Mouse (Mus musculus): ENCODE results near the gene Casc1. TPM values are rescaled to one million over a fixed set of nuclear protein-coding genes. Genes with fewer than 3 reads are reported as not detected.
"Not testable (repeated sequence)": the region's sequence is repeated elsewhere in the genome, so short reads cannot be mapped to it uniquely, and the experiment has no call there.

The Casc1 gene
- polyA plus RNA-seq, 1 experiment from 2014 or later: 2.3 TPM

DNA sequence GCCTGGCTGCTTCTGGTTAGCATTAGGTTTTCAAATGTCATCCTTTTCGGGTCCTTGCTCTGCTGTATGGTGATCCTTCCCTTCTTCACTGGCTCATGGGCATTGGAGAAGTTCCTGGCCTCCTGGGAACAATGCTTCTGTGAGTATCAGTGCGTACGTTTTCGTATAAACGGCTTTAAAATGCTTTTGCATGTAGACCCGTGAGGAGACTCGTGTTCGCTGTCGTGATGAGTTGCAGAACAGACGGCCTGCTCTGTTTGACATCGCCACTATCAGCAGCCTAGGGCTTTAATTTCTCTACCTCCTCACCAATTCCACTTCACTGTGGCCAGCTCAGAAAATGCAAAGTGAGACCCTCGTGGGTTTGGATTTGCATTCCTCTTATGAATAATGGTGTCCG, 71.6 kb downstream of the Casc1 start:
- H3K9me3 ChIP-seq (ENCODE audit: low read length): no peaks in the 10 kb centered on the region
- H3K27me3 ChIP-seq (replicated peaks; ENCODE audit: insufficient read depth, low read length): no peaks in the 10 kb centered on the region
- H3K27ac ChIP-seq (ENCODE audit: low read length): no peak overlapping the region
- DNase-seq (ENCODE audit: low spot score): no peak
- H3K4me1 ChIP-seq (ENCODE audit: insufficient read depth, low read depth, low read length): no peaks in the 10 kb centered on the region
- 76% methylated on average over 13 of the region's 13 CpGs for WGBS
- no peak overlapping the region for H3K4me3 ChIP-seq (ENCODE audit: low read depth, low read length)
- H3K36me3 ChIP-seq (ENCODE audit: insufficient read depth, low read length): no peaks in the 10 kb centered on the region
- H3K9ac ChIP-seq (replicated peaks; ENCODE audit: low read depth): no peak overlapping the region
- no peak for ATAC-seq
- no peak overlapping the region for H3K4me2 ChIP-seq (replicated peaks; ENCODE audit: low read depth, low read length)
- TF ChIP-seq CTCF (IDR thresholded peaks at IDR 0.05): no peak
- TF ChIP-seq EP300 (IDR thresholded peaks at IDR 0.05): no peak

DNA sequence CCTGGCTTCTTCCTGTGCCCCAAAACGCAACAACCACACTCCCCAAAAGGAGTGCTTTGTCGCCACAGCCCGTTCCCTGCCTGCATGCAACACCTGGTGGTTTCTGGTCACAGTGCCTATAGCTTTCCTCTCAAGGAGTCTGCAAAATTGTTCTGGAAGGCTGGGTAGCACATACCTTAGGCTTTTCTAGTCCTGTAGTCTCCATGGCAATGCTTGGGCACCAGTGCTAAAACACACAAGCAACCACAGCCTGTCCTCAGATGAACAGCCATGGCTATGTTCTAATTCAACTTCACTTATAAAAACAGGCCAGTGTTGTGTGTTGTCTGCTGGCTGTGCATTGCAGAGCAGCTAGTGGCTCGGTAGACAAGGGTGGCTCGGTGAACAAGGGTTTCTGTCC, 74.0 kb downstream of the Casc1 start:
- ATAC-seq (no peak), DNase-seq (ENCODE audit: low spot score) (no peak)
- no peak overlapping the region for H3K4me3 ChIP-seq (ENCODE audit: low read depth, low read length)
- 73% methylated on average over 5 of the region's 5 CpGs for WGBS
- H3K27ac ChIP-seq (ENCODE audit: low read length): no peak overlapping the region
- no peaks in the 10 kb centered on the region for H3K9me3 ChIP-seq (ENCODE audit: low read length)
- no peak overlapping the region for H3K9ac ChIP-seq (replicated peaks; ENCODE audit: low read depth)
- TF ChIP-seq CTCF (IDR thresholded peaks at IDR 0.05): no peak
- no peak for TF ChIP-seq EP300 (IDR thresholded peaks at IDR 0.05)
- no peaks in the 10 kb centered on the region for H3K27me3 ChIP-seq (replicated peaks; ENCODE audit: insufficient read depth, low read length)
- no peaks in the 10 kb centered on the region for H3K36me3 ChIP-seq (ENCODE audit: insufficient read depth, low read length)
- no peak overlapping the region for H3K4me2 ChIP-seq (replicated peaks; ENCODE audit: low read depth, low read length)
- no peaks in the 10 kb centered on the region for H3K4me1 ChIP-seq (ENCODE audit: insufficient read depth, low read depth, low read length)

- no peak overlapping the region for H3K4me2 ChIP-seq (replicated peaks; ENCODE audit: low read depth, low read length)
- DNase-seq (ENCODE audit: low spot score) (peak; percentile 22), ATAC-seq (peak; percentile 50)
- TF ChIP-seq EP300 (IDR thresholded peaks at IDR 0.05) (no peak), CTCF (IDR thresholded peaks at IDR 0.05) (peak; percentile 9; the same call in 1 of the 2 replicates)
- WGBS: 46% methylated on average over 9 of the region's 9 CpGs
- H3K9me3 ChIP-seq (ENCODE audit: low read length): no peaks in the 10 kb centered on the region
- no peak overlapping the region for H3K9ac ChIP-seq (replicated peaks; ENCODE audit: low read depth)
- H3K27me3 ChIP-seq (replicated peaks; ENCODE audit: insufficient read depth, low read length): no peaks in the 10 kb centered on the region
- H3K4me3 ChIP-seq (ENCODE audit: low read depth, low read length): no peak overlapping the region
- no peaks in the 10 kb centered on the region for H3K36me3 ChIP-seq (ENCODE audit: insufficient read depth, low read length)
- H3K4me1 ChIP-seq (ENCODE audit: insufficient read depth, low read depth, low read length): no peaks in the 10 kb centered on the region
- no peak overlapping the region for H3K27ac ChIP-seq (ENCODE audit: low read length)
Measured at GRCm38 (mm10) chr6:145135804-145136203, 75.0 kb downstream of the Casc1 start.

- no peak overlapping the region for H3K4me3 ChIP-seq (ENCODE audit: low read depth, low read length)
- H3K27me3 ChIP-seq (replicated peaks; ENCODE audit: insufficient read depth, low read length): no peaks in the 10 kb centered on the region
- no peak overlapping the region for H3K9ac ChIP-seq (replicated peaks; ENCODE audit: low read depth)
- no peak overlapping the region for H3K4me2 ChIP-seq (replicated peaks; ENCODE audit: low read depth, low read length)
- no peak for TF ChIP-seq EP300 (IDR thresholded peaks at IDR 0.05)
- no peak for TF ChIP-seq CTCF (IDR thresholded peaks at IDR 0.05)
- no peak for DNase-seq (ENCODE audit: low spot score)
- no peaks in the 10 kb centered on the region for H3K9me3 ChIP-seq (ENCODE audit: low read length)
- 68% methylated on average over 3 of the region's 3 CpGs for WGBS
- no peak for ATAC-seq
- H3K4me1 ChIP-seq (ENCODE audit: insufficient read depth, low read depth, low read length): no peaks in the 10 kb centered on the region
- H3K36me3 ChIP-seq (ENCODE audit: insufficient read depth, low read length): no peaks in the 10 kb centered on the region
- H3K27ac ChIP-seq (ENCODE audit: low read length): no peak overlapping the region
Measured at GRCm38 (mm10) chr6:145135295-145135694, 75.5 kb downstream of the Casc1 start.

GRCm38 (mm10) chr6:145132969-145133368, 77.8 kb downstream of the Casc1 start:
- H3K4me2 ChIP-seq (replicated peaks; ENCODE audit: low read depth, low read length); H3K9me3 ChIP-seq (ENCODE audit: low read length); H3K36me3 ChIP-seq (ENCODE audit: insufficient read depth, low read length); H3K9ac ChIP-seq (replicated peaks; ENCODE audit: low read depth); H3K27me3 ChIP-seq (replicated peaks; ENCODE audit: insufficient read depth, low read length); H3K27ac ChIP-seq (ENCODE audit: low read length); ATAC-seq; H3K4me1 ChIP-seq (ENCODE audit: insufficient read depth, low read depth, low read length); DNase-seq (ENCODE audit: low spot score); H3K4me3 ChIP-seq (ENCODE audit: low read depth, low read length): not testable (repeated sequence)
- 75% methylated on average over 5 of the region's 5 CpGs for WGBS

DNA sequence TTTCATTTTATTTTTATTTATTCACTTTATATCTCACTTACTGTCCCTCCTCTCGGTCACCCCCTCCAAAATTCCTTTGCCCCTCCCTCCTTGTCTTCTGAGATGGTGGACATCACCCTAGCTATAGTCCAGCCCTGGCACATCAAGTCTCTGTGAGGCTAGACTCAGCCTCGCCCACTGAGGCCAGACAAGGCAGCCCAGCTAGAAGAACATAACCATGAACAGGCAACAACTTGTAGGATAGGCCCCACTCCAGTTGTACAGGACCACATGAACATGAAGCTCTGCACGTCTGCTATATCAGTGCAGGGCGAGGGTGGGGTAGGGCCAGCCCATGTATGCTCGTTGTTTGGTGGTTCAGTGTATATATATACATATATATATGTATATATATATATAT, 78.8 kb downstream of the Casc1 start:
- ATAC-seq: no peak
- Histone ChIP-seq H3K4me2 (replicated peaks; ENCODE audit: low read depth, low read length) (no peak overlapping the region), H3K27ac (ENCODE audit: low read length) (no peak overlapping the region), H3K4me3 (ENCODE audit: low read depth, low read length) (no peak overlapping the region), H3K36me3 (ENCODE audit: insufficient read depth, low read length) (no peaks in the 10 kb centered on the region), H3K27me3 (replicated peaks; ENCODE audit: insufficient read depth, low read length) (no peaks in the 10 kb centered on the region), H3K9me3 (ENCODE audit: low read length) (no peaks in the 10 kb centered on the region), H3K9ac (replicated peaks; ENCODE audit: low read depth) (no peak overlapping the region), H3K4me1 (ENCODE audit: insufficient read depth, low read depth, low read length) (no peaks in the 10 kb centered on the region)
- TF ChIP-seq CTCF (IDR thresholded peaks at IDR 0.05) (no peak), EP300 (IDR thresholded peaks at IDR 0.05) (no peak)
- 81% methylated on average over 5 of the region's 5 CpGs for WGBS
- no peak for DNase-seq (ENCODE audit: low spot score)

DNA sequence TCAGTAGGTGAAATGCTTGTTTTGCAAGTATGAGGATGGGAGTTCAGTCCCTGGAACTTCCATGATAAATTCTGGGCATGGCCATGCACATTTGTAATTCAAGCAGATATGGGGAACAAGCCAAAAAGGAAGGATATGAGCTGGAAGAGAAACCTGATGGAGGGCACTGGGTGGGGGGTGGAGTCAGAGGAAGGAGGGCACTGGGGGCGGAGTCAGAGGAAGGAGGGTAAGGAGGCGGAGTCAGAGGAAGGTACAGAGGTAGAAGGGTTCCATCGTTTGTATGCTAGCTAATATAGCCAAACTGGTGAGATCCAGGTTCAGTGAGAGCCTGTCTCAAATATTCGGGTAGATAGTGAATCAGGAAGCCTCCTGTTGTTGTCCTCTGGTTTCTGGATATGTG, 81.2 kb downstream of the Casc1 start:
- WGBS: 81% methylated on average over 4 of the region's 4 CpGs
- no peak for ATAC-seq
- TF ChIP-seq CTCF (IDR thresholded peaks at IDR 0.05) (no peak), EP300 (IDR thresholded peaks at IDR 0.05) (no peak)

More for the DNA sequence above, 81.2 kb downstream of the Casc1 start:
- Histone ChIP-seq H3K27me3 (replicated peaks; ENCODE audit: insufficient read depth, low read length) (no peaks in the 10 kb centered on the region), H3K9me3 (ENCODE audit: low read length) (no peaks in the 10 kb centered on the region), H3K4me2 (replicated peaks; ENCODE audit: low read depth, low read length) (no peak overlapping the region), H3K36me3 (ENCODE audit: insufficient read depth, low read length) (no peaks in the 10 kb centered on the region), H3K4me3 (ENCODE audit: low read depth, low read length) (no peak overlapping the region), H3K9ac (replicated peaks; ENCODE audit: low read depth) (no peak overlapping the region), H3K27ac (ENCODE audit: low read length) (no peak overlapping the region), H3K4me1 (ENCODE audit: insufficient read depth, low read depth, low read length) (no peaks in the 10 kb centered on the region)
- DNase-seq (ENCODE audit: low spot score): no peak

All from lung, postnatal 0 days (tissue).